Mouse (Mus musculus) E14TG2a.4 (cell line): ENCODE data around the gene 4931428L18Rik.

ENCODE experiments used
- H3K27me3 ChIP-seq: 2 replicates; pipeline ENCODE4 v1.6.1; 2014; ENCODE audit warnings: low read length, control low read depth; ENCODE audit not compliant: insufficient read depth
- H3K36me3 ChIP-seq: 2 replicates; pipeline ENCODE4 v1.6.1; 2014; ENCODE audit warnings: low read length, control low read depth; ENCODE audit not compliant: insufficient read depth
- H3K4me1 ChIP-seq: replicated peaks from 2 replicates; pipeline ENCODE4 v1.6.1; 2014; ENCODE audit warnings: low read depth, low read length, control low read depth
- H3K4me3 ChIP-seq: replicated peaks from 2 replicates; pipeline ENCODE4 v1.5.1; 2014; ENCODE audit warnings: mild to moderate bottlenecking, low read length
- H3K9me3 ChIP-seq: 2 replicates; pipeline ENCODE4 v1.6.1; 2014; ENCODE audit warnings: low read length, control low read depth
- CTCF ChIP-seq: conservative IDR thresholded peaks from 2 replicates; pipeline ENCODE4 v1.5.1; 2014; ENCODE audit warnings: low read length
- NANOG ChIP-seq: IDR thresholded peaks from 2 replicates; pipeline ENCODE4 v1.6.1; 2014; ENCODE audit warnings: borderline replicate concordance, low read length, mixed read lengths
- POU5F1 ChIP-seq: IDR thresholded peaks from 2 replicates; pipeline ENCODE4 v1.6.1; 2014; ENCODE audit warnings: low read length, borderline replicate concordance

4931428L18Rik gene

GRCm38 (mm10) chr1:31093939-31094338 lies 128.5 kb downstream of the 4931428L18Rik start:
- no peaks in the 10 kb centered on the region for H3K27me3 ChIP-seq
- H3K36me3 ChIP-seq: no peaks in the 10 kb centered on the region
- H3K9me3 ChIP-seq: no peaks in the 10 kb centered on the region
- TF ChIP-seq CTCF (no peak), NANOG (no peak), POU5F1 (no peak)
- 0 out of 2 replicates have a peak, but pooled peaks cover 3% of the 10 kb centered on the region for H3K4me1 ChIP-seq
- H3K4me3 ChIP-seq: no peak overlapping the region

- Histone ChIP-seq H3K4me1 (no peaks in the 10 kb centered on the region), H3K27me3 (no peaks in the 10 kb centered on the region), H3K36me3 (no peaks in the 10 kb centered on the region), H3K9me3 (no peaks in the 10 kb centered on the region), H3K4me3 (no peak overlapping the region)
- TF ChIP-seq POU5F1 (no peak), NANOG (no peak), CTCF (no peak)
Measured at GRCm38 (mm10) chr1:31088686-31089085, 133.8 kb downstream of the 4931428L18Rik start.

DNA sequence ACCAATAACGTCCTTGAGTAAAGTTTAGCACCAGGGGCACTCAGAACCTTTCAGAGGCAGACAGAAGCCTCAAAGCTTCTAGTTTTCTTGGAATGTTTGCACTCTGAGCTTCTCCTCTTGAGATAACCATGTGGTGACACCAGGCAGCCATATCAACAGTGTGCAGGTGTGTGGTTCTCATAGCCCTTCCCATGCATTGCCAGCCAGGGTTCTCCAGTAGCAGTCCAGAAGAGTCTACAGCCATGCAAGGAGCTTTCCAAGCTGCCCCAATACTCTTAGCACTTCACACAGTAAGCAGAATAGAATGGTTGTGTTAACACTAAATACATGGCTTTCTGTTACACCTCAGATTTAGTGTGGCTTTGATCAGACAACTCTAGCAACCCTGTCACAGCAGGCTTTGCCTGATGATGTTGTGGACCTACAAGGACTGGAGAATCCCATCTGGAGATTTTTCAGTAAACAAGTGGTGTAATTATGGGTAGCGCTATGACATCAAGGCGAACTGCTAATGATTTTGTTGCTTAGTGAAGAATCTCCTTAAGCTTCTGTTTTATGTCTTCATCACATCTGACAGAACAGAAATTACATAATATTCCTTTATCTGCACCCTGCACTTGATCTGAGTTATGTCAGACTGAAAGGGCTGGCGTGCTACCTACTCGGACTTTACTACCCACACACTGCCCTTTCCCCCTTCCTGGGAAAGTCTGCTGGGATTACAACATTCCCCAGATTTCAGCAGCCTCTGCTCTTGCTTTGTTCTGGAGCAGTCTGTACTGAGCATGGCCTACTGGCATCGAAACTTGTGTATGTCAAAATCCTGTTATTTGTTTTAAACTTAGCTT lies 149.7 kb downstream of the 4931428L18Rik start:
- no peaks in the 10 kb centered on the region for H3K36me3 ChIP-seq
- no peaks in the 10 kb centered on the region; the same call in 1 of the 2 replicates for H3K9me3 ChIP-seq
- no peaks in the 10 kb centered on the region for H3K27me3 ChIP-seq
- H3K4me1 ChIP-seq: no peaks in the 10 kb centered on the region
- no peak for TF ChIP-seq NANOG
- no peak for TF ChIP-seq CTCF
- TF ChIP-seq POU5F1: no peak
- no peak overlapping the region for H3K4me3 ChIP-seq

- Histone ChIP-seq H3K27me3 (no peaks in the 10 kb centered on the region), H3K9me3 (no peaks in the 10 kb centered on the region; the same call in 1 of the 2 replicates), H3K4me1 (no peaks in the 10 kb centered on the region), H3K4me3 (no peak overlapping the region), H3K36me3 (no peaks in the 10 kb centered on the region)
- TF ChIP-seq CTCF: no peak
- TF ChIP-seq POU5F1: no peak
- no peak for TF ChIP-seq NANOG
Measured at GRCm38 (mm10) chr1:31071209-31071608, 151.3 kb downstream of the 4931428L18Rik start.

- Histone ChIP-seq H3K4me3 (no peak overlapping the region), H3K9me3 (no peaks in the 10 kb centered on the region; the same call in 1 of the 2 replicates), H3K4me1 (no peaks in the 10 kb centered on the region), H3K36me3 (no peaks in the 10 kb centered on the region), H3K27me3 (no peaks in the 10 kb centered on the region)
- no peak for TF ChIP-seq POU5F1
- no peak for TF ChIP-seq NANOG
- no peak for TF ChIP-seq CTCF
Measured at GRCm38 (mm10) chr1:31064817-31065740, 157.4 kb downstream of the 4931428L18Rik start.

- Histone ChIP-seq H3K4me1 (no peaks in the 10 kb centered on the region), H3K9me3 (no peaks in the 10 kb centered on the region), H3K36me3 (no peaks in the 10 kb centered on the region), H3K4me3 (no peak overlapping the region), H3K27me3 (no peaks in the 10 kb centered on the region)
- TF ChIP-seq POU5F1 (no peak), CTCF (no peak), NANOG (no peak)
Measured at GRCm38 (mm10) chr1:31059806-31060205, 162.7 kb downstream of the 4931428L18Rik start.

GRCm38 (mm10) chr1:31058861-31059351 lies 163.6 kb downstream of the 4931428L18Rik start:
- TF ChIP-seq CTCF (no peak), POU5F1 (no peak), NANOG (no peak)
- no peak overlapping the region for H3K4me3 ChIP-seq
- no peaks in the 10 kb centered on the region for H3K27me3 ChIP-seq
- H3K4me1 ChIP-seq: no peaks in the 10 kb centered on the region
- H3K9me3 ChIP-seq: no peaks in the 10 kb centered on the region
- H3K36me3 ChIP-seq: no peaks in the 10 kb centered on the region

DNA sequence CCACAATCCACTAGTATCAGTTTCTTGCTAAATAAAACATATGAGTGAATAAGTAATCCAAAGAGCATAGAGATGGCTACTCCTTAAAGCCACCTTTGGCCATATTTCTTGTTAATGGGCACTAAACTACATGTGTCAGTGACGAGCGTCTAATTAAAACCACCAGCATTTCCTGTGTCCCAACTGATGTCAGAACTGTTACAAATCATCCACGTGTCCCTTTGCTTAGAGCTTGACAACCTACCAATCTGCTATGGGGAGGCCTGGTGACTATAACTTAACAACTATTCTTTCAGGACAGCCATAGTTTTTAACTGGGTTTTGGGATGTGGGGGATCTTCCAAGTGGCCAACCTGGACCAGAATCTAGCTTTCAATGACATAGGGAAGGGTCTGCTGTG lies 164.3 kb downstream of the 4931428L18Rik start:
- no peaks in the 10 kb centered on the region for H3K4me1 ChIP-seq
- H3K36me3 ChIP-seq: no peaks in the 10 kb centered on the region
- TF ChIP-seq POU5F1 (no peak), CTCF (no peak), NANOG (no peak)
- H3K27me3 ChIP-seq: no peaks in the 10 kb centered on the region
- H3K4me3 ChIP-seq: no peak overlapping the region
- no peaks in the 10 kb centered on the region for H3K9me3 ChIP-seq
